Mouse (Mus musculus) lung, adult 2 months (tissue): ENCODE data around the gene Elmo1. TPM values are rescaled to one million over a fixed set of nuclear protein-coding genes. Genes with fewer than 3 reads are reported as not detected.

Source experiments
- DNase-seq: peaks from one replicate; pipeline ENCODE4 v3.0.0; 2022
- H3K4me1 ChIP-seq: fragments of 200-500 bp; 2 replicates; pipeline ENCODE4 v1.6.1; 2011; ENCODE audit warnings: low read length; ENCODE audit not compliant: control insufficient read depth, insufficient read depth
- H3K4me3 ChIP-seq: fragments of 200-500 bp; replicated peaks from 2 replicates; pipeline ENCODE3; 2011; ENCODE audit warnings: low read depth, mild to moderate bottlenecking, control low read depth, low read length; ENCODE audit errors: extremely low read depth
- CTCF ChIP-seq: fragments of 200-500 bp; IDR thresholded peaks from 2 replicates; pipeline ENCODE4 v1.5.1; 2011; ENCODE audit warnings: mild to moderate bottlenecking, low read length, control low read depth; ENCODE audit not compliant: insufficient read depth
- POLR2A ChIP-seq: fragments of 200-500 bp; IDR thresholded peaks from 2 replicates; pipeline ENCODE4 v1.6.1; 2011; ENCODE audit warnings: low read depth, mild to moderate bottlenecking, control low read depth, low read length, borderline replicate concordance; ENCODE audit errors: extremely low read depth
- WGBS: fragments of 180-500 bp; shearing (Covaris S2); methylation state at CpG from one replicate; pipeline ENCODE4 v1.1.7; 2018; 5-methylcytosine and 5-hydroxymethylcytosine counted together
- polyA plus RNA-seq: library from polyadenylated mRNA; depleted of rRNA; stranded (reverse); fragments of >200 nt; gene quantifications from 2 replicates; pipeline ENCODE4 v1.2.3, GENCODE M21; 2012

Elmo1 gene
- polyA plus RNA-seq, 1 experiment = 28.3 TPM

DNA sequence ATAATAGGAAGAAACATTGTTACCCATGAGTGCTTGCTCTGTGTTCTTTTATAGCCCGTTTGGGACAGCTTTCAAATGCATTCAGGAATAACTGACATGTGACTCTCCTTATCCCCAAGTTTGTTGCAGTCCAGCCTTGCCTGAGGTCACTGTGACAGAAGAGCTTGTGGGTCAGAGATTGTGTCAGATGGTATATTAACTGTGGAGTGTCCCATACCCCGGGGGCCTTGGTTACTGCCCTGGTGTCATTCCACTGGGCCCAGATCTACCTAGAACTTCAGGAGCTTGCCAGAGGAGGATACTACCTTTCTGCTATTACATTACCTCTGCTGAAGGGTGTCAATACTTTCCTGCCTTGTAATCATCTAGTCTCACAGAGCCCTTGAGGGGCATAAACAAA, 14.4 kb downstream of the Elmo1 start:
- H3K4me3 ChIP-seq = no peak overlapping the region
- no peak for DNase-seq
- H3K4me1 ChIP-seq = peaks cover 12% of the 10 kb centered on the region
- 59% methylated on average over 2 of the region's 2 CpGs for WGBS
- no peak for TF ChIP-seq POLR2A
- no peak for TF ChIP-seq CTCF

- 70% methylated on average over 2 of the region's 2 CpGs for WGBS
- TF ChIP-seq CTCF = no peak
- TF ChIP-seq POLR2A = no peak
- Histone ChIP-seq H3K4me3 (no peak overlapping the region), H3K4me1 (peaks cover 6% of the 10 kb centered on the region)
- DNase-seq = no peak
These were observed 15.6 kb downstream of the Elmo1 start for GRCm38 (mm10) chr13:20105996-20106395.

GRCm38 (mm10) chr13:20107953-20108498, 17.6 kb downstream of the Elmo1 start:
- H3K4me3 ChIP-seq = no peak overlapping the region
- 74% methylated on average over 5 of the region's 5 CpGs for WGBS
- DNase-seq = no peak
- peaks cover 6% of the 10 kb centered on the region for H3K4me1 ChIP-seq
- TF ChIP-seq POLR2A (no peak), CTCF (no peak)

- TF ChIP-seq CTCF = no peak
- no peak for TF ChIP-seq POLR2A
- H3K4me3 ChIP-seq = no peak overlapping the region
- H3K4me1 ChIP-seq = peaks cover 6% of the 10 kb centered on the region
- DNase-seq = no peak
- 63% methylated on average over 10 of the region's 10 CpGs for WGBS
These were observed 18.6 kb downstream of the Elmo1 start for GRCm38 (mm10) chr13:20108956-20109355.

DNA sequence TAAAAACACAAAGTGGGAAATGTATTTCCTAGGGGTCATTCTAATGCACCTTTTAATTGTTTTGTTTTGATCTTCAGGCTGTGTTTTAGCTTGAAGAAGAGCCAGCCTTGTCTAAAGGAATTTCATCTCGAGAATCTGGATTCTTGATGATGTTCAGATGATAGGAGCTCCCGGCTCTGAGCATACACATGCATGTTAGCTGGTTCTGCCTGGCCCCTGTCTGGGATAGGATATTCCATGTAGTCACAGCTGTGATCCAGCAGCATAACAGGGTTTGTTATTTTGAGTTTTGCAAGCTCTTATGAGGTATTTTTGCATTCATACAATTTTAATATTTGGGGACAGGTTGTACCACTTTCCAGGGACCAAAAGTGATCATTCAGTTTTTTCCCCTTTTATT, 19.1 kb downstream of the Elmo1 start:
- Histone ChIP-seq H3K4me1 (peaks cover 8% of the 10 kb centered on the region), H3K4me3 (no peak overlapping the region)
- WGBS = 60% methylated on average over 2 of the region's 2 CpGs
- no peak for TF ChIP-seq CTCF
- no peak for TF ChIP-seq POLR2A
- no peak for DNase-seq

GRCm38 (mm10) chr13:20109987-20110680, 19.7 kb downstream of the Elmo1 start:
- H3K4me1 ChIP-seq = peaks cover 12% of the 10 kb centered on the region
- no peak overlapping the region for H3K4me3 ChIP-seq
- DNase-seq = no peak
- 65% methylated on average over 11 of the region's 11 CpGs for WGBS
- TF ChIP-seq CTCF (no peak), POLR2A (no peak)

- no peak overlapping the region for H3K4me3 ChIP-seq
These were observed 20.9 kb downstream of the Elmo1 start for GRCm38 (mm10) chr13:20111256-20111800.

DNA sequence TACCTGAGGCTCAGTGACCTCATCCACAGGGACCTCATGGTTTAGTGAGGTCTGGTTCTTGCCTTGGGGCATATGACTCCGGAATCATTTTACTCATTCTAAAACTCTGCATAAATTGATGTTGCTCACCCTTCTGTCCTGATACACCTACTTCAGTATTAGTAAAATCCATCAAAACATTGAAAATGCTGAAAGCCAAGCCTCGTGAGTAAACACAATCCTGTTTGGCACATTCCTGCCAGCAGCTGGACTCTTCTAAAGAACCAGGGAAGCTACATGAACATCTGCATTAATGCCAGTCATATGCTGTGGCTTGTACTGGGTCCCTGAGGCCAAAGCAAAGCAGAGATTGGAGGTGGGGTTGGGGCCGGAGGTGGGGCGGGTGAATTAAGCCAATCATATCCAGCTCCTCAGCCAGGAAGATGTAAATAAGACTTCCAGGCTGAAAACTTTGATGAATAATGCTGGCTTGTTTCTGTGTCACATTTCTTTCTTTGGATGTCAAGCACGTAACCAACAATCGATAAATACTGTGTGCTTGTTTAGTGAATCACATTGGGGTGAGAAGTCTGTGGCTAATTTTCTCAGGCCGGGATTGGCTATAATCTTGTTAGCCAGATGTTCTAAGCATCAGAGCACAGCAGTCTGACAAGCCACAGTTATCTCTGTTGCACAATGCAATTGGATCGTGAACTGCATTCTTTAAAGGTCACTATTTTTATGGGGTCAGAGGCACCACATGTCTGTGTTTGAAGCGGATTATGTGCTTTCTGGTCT, 24.9 kb downstream of the Elmo1 start:
- Histone ChIP-seq H3K4me3 (no peak overlapping the region), H3K4me1 (peaks cover 12% of the 10 kb centered on the region)
- no peak for TF ChIP-seq POLR2A
- no peak for DNase-seq
- 53% methylated on average over 9 of the region's 9 CpGs for WGBS

More at GRCm38 (mm10) chr13:20111256-20111800, 20.9 kb downstream of the Elmo1 start:
- no peak for DNase-seq
- H3K4me1 ChIP-seq = peaks cover 17% of the 10 kb centered on the region
- WGBS = 37% methylated on average over 2 of the region's 2 CpGs
- TF ChIP-seq CTCF = no peak
- no peak for TF ChIP-seq POLR2A

GRCm38 (mm10) chr13:20116019-20116418, 25.6 kb downstream of the Elmo1 start:
- WGBS = 44% methylated on average over 6 of the region's 6 CpGs
- Histone ChIP-seq H3K4me3 (no peak overlapping the region), H3K4me1 (peaks cover 18% of the 10 kb centered on the region)
- TF ChIP-seq CTCF = no peak
- DNase-seq = no peak
